Mouse (Mus musculus) embryonic fibroblast, embryonic 13.5 days (primary cell): Measurements from ENCODE around the gene Zfp101. TPM values are rescaled to one million over a fixed set of nuclear protein-coding genes. Genes with fewer than 3 reads are reported as not detected.

Experiments
- H3K27ac ChIP-seq: 2 replicates; pipeline ENCODE4 v1.5.1; 2012; ENCODE audit warnings: low read length, control low read depth, inconsistent platforms; ENCODE audit not compliant: insufficient read depth
- H3K4me1 ChIP-seq: 2 replicates; pipeline ENCODE4 v1.6.1; 2011; ENCODE audit warnings: low read length; ENCODE audit not compliant: control insufficient read depth, insufficient read depth
- H3K4me3 ChIP-seq: 2 replicates; pipeline ENCODE4 v1.5.1; 2011; ENCODE audit warnings: mild to moderate bottlenecking, control low read depth, low read length; ENCODE audit not compliant: insufficient read depth
- CTCF ChIP-seq: IDR thresholded peaks from 2 replicates; pipeline ENCODE4 v1.5.1; 2011; ENCODE audit warnings: mild to moderate bottlenecking, control low read depth, low read length, moderate library complexity, borderline replicate concordance; ENCODE audit not compliant: insufficient read depth
- POLR2A ChIP-seq: IDR thresholded peaks from 2 replicates; pipeline ENCODE4 v1.6.1; 2011; ENCODE audit warnings: low read depth, mild to moderate bottlenecking, control low read depth, low read length, moderate library complexity
- polyA plus RNA-seq: library from polyadenylated mRNA; stranded (reverse); fragments of >200 nt; gene quantifications from 2 replicates; pipeline ENCODE4 v1.2.4, GENCODE M21; 2011; ENCODE audit warnings: low read depth; ENCODE audit not compliant: missing spikeins, insufficient read length

Zfp101 gene
- polyA plus RNA-seq, result 11.2 and 11.7 TPM in 2 replicates

DNA sequence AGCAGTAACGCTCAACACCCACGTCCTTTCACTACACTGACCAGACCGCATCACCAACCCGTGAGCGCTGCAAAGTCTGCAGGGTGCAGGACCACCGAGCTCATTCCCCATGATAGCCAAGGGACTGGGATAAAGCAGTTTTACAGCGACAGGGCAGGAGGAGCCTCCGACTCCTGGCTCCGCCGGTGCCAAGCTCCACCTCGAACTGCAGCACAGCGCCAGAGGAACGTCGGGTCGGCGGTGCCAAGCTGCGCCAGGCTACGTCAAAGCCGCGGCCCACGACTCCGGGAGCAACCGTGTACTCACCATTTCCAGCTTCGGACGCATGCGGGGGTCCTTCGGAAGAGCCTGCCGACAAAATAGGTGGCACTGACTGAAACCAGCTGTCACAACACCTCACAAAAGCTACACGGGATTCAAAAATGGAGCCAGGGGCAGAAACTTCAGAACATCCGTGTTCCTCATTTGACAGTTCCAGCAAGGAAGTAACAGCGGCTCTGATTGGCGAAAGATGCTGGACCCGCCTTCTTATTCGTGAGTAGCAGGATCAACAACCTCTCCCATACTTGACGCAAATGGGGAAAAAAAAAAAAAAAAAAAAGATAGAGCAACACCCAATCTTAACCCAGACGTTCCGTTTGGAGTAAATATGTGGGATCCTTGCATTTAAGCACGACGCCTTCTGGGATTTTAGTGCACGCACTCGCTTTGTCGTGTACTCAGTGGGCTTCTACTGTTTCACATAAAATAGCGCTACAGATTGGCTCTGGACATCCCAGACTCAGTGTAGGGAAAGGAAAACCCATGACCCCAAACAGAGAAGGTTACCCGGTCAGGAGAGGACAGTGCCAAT lies at the start of gene Zfp101:
Gene Zfp101 (minus strand): TSS at position 460 of the 853 bp plus-strand sequence.
- Histone ChIP-seq H3K27ac (no peak within 1 kb of the TSS; the same call in 1 of the 2 replicates), H3K4me3 (peak within 1 kb of the TSS; percentile 96), H3K4me1 (no peaks in the 10 kb centered on the region)
- TF ChIP-seq CTCF (no peak), POLR2A (peak; percentile 54)

- Histone ChIP-seq H3K4me1 (peaks cover 2% of the 10 kb centered on the region; the same call in 1 of the 2 replicates), H3K4me3 (no peak overlapping the region), H3K27ac (no peak overlapping the region)
- no peak for TF ChIP-seq POLR2A
- no peak for TF ChIP-seq CTCF
Measured at GRCm38 (mm10) chr17:33441159-33441558, 46.7 kb upstream of the Zfp101 start.

GRCm38 (mm10) chr17:33439922-33440321 lies 45.5 kb upstream of the Zfp101 start:
- Histone ChIP-seq H3K4me3 (no peak overlapping the region), H3K4me1 (peaks cover 2% of the 10 kb centered on the region; the same call in 1 of the 2 replicates), H3K27ac (no peak overlapping the region)
- TF ChIP-seq CTCF, result no peak
- TF ChIP-seq POLR2A, result no peak

DNA sequence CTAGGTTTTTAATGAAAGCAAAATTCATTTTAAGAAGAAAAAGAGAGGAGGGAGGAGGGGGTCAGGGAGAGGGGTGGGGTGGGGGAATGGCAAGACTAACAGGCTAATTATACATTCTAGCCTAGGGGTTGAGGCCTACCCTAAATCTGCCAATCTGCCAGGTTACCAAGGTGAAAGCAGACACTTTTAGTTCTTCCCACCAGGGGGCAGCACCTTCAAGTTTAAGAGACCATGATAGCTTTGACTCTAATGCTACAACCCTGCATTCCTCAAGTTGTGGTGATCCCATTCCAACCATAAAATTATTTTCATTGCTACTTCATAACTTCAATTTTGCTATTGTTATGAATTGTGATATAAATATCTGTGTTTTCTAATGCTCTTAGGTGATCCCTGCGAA lies 44.7 kb upstream of the Zfp101 start:
- TF ChIP-seq CTCF, result no peak
- no peak for TF ChIP-seq POLR2A
- Histone ChIP-seq H3K4me1 (peaks cover 2% of the 10 kb centered on the region; the same call in 1 of the 2 replicates), H3K4me3 (no peak overlapping the region), H3K27ac (no peak overlapping the region)

- TF ChIP-seq POLR2A, result no peak
- Histone ChIP-seq H3K4me1 (no peaks in the 10 kb centered on the region), H3K27ac (no peak within 1 kb of the TSS), H3K4me3 (no peak within 1 kb of the TSS)
Measured at GRCm38 (mm10) chr17:33432019-33432946, 37.8 kb upstream of the Zfp101 start, which contains the start of gene Actl9. Gene Actl9 (plus strand): TSS chr17:33432896.

GRCm38 (mm10) chr17:33392271-33392670 lies 2.2 kb downstream of the Zfp101 start:
- Histone ChIP-seq H3K4me3 (no peak overlapping the region), H3K4me1 (no peaks in the 10 kb centered on the region), H3K27ac (no peak overlapping the region)
- TF ChIP-seq CTCF, result no peak
- TF ChIP-seq POLR2A, result no peak

DNA sequence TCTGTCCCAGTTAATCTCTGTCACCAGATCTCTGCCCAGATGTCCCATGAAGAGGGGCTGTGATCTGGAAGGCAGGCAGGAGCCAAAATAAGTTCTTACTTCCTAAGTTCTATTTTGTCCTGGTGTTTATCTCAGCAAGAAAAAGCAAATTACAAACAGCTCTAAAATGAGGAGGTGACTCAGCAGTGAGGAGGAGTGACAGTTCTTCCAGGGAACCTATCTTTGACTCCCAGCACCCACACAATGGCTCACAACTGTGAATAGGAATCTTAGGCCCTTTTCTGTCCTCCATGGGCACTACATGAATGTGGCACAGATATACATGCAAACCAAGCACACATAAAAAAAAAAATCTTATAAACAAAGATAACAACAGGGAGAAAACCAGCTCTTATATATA lies 8.7 kb downstream of the Zfp101 start:
- no peak for TF ChIP-seq POLR2A
- TF ChIP-seq CTCF, result no peak
- no peaks in the 10 kb centered on the region for H3K4me1 ChIP-seq
- H3K27ac ChIP-seq, result no peak overlapping the region
- no peak overlapping the region for H3K4me3 ChIP-seq

DNA sequence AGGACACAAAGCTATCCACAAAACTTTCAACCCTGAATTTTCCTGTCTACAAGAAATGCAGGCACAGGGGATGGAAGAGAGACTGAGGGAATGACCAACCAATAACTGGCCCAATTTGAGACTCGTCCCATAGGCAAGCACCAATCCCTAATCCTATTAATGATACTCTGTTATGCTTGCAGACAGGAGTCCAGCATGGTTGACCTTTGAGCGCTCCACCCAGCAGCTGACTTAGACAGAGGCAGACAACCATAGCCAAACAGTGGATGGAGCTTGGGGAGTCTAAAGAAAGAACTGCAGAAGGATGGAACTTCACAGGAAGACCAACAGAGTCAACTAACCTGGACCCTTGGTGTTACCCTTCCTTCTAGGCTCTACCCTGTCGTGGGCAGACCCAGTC lies 21.6 kb downstream of the Zfp101 start:
- H3K4me3 ChIP-seq, result no peak overlapping the region
- TF ChIP-seq CTCF (no peak), POLR2A (no peak)
- no peak overlapping the region for H3K27ac ChIP-seq
- no peaks in the 10 kb centered on the region for H3K4me1 ChIP-seq

DNA sequence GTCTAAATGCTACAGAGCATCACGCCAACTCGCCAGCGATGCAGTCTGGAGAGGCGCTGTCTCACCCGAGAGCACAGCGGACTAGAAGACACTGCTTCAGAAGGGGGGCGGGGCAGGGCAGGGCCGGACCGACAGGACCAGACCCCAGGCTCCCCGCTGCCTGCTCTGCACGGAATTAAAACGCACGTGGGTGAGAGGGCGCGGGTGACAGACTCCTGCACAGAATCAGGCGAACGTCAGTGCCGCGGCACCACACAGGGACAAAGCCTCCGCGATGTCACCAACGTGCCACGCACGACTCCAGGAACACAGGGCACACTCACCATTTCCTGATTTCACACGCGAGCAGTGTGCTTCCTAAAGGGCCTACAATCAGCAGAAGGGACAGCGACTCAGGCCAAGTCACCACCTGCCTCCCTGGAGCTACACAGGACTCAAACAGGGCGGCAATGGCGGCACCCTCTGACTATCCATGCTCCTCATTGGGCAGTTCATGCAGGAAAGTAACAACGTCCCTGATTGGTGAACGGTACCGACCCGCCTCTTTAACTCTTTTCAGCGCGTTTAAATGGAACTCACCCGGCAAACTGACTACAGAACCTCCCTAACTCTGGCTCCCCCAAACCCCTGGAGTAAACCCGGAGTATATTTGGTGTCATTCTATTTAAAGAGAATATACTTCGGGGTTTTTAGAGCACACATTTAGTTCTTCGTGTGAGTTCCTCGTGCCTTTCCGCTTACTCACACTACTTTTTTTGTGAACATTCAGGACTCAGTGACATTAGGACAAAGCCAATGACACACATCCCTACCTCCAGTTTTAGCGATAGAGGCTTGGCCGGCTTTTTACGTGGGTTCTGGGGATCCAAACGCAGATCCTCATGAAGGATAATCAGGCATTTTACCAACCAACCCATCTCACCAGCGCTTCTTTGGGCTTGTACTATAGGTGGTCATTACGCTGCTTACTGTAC lies 35.7 kb downstream of the Zfp101 start, which contains the start of gene Zfp81:
Gene Zfp81 (minus strand): TSS at position 468 of the 974 bp plus-strand sequence.
- Histone ChIP-seq H3K4me1 (no peaks in the 10 kb centered on the region), H3K4me3 (peak within 1 kb of the TSS; percentile 95), H3K27ac (no peak within 1 kb of the TSS)
- TF ChIP-seq POLR2A, result peak; percentile 86
- TF ChIP-seq CTCF, result peak; percentile 23; the same call in 1 of the 2 replicates

DNA sequence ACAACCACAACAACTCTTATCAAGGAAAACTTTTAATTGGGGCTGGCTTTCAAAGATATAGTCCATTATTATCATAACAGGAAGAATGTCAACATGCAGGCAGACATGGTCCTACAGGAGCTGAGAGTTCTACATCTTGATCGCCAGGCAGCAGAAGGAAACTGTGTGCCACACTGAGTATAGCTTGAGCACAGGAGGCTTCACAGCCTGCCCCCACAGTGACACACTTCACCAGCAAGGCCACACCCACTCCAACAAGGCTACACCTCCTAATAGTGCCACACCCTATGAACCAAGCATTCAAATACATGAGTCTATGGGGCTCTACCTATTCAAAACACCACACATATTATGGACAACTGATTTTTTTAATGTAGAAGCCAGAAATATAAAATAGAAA lies 41.5 kb downstream of the Zfp101 start:
- TF ChIP-seq CTCF (no peak), POLR2A (no peak)
- Histone ChIP-seq H3K27ac (no peak overlapping the region), H3K4me3 (no peak overlapping the region), H3K4me1 (no peaks in the 10 kb centered on the region)

Other genes with a start within 250 kb of the Zfp101 start
- gene Olfr55, start 226.2 kb downstream of the Zfp101 start, polyA plus RNA-seq, result not detected in 2 replicates
- not detected in 2 replicates for gene Olfr239, start 203.3 kb downstream of the Zfp101 start, polyA plus RNA-seq
- 0.20 and 0.35 TPM in 2 replicates for gene Olfr1564, start 173.0 kb downstream of the Zfp101 start, polyA plus RNA-seq
- gene Zfp955a, start 139.5 kb downstream of the Zfp101 start, polyA plus RNA-seq, result 12.6 and 13.3 TPM in 2 replicates
- not detected in 2 replicates for gene Olfr63, start 130.0 kb downstream of the Zfp101 start, polyA plus RNA-seq
- gene Zfp955b, start 105.1 kb downstream of the Zfp101 start, polyA plus RNA-seq, result 10.7 and 10.8 TPM in 2 replicates
- 14.4 and 16.3 TPM in 2 replicates for gene Zfp81, start 35.8 kb downstream of the Zfp101 start, polyA plus RNA-seq
- not detected in 2 replicates for gene Actl9, start 38.3 kb upstream of the Zfp101 start, polyA plus RNA-seq
- gene Adamts10, start 129.6 kb upstream of the Zfp101 start, polyA plus RNA-seq, result 53.9 and 62.8 TPM in 2 replicates
- gene Myo1f, start 161.1 kb upstream of the Zfp101 start, polyA plus RNA-seq, result 0.68 and 1.5 TPM in 2 replicates
- 34.1 and 40.4 TPM in 2 replicates for gene Zfp414, start 234.4 kb upstream of the Zfp101 start, polyA plus RNA-seq
- not detected in 2 replicates for gene Pram1, start 243.4 kb upstream of the Zfp101 start, polyA plus RNA-seq